Mouse (Mus musculus) inflammation-experienced regulatory T-cells, adult 6 months (primary cell): ENCODE results near the gene Rcan2. TPM values are rescaled to one million over a fixed set of nuclear protein-coding genes. Genes with fewer than 3 reads are reported as not detected.

Experiments used
- ATAC-seq: one replicate; pipeline ENCODE4 v1.8.0; 2017
- polyA plus RNA-seq, 3 experiments: library from polyadenylated mRNA; unstranded; fragments of 100-300 nt; shearing (Covaris generic); gene quantifications; one replicate each; pipeline ENCODE4 v1.2.1; 2017

Gene Rcan2
- polyA plus RNA-seq, 3 experiments from 2014 or later = not detected

DNA sequence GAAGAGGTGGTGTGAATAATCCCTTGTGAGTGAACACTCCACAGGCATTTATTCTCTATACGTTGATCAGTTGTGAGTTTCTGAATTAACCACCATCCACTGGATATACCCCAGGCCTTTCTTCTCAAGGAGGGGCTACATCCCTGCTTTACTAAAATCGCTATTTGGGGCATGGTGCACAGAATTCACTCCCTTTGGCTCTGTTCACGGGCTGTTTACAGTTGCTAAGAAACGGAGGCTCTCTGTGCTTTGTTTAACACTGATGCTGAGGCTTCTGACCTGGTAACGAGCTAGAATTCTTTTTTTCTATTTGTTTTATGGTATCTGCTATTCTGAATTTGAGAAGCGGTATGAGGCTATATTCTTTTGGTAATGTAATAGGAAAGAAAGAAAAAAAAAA lies 224.8 kb downstream of the Rcan2 start:
- ATAC-seq = no peak

DNA sequence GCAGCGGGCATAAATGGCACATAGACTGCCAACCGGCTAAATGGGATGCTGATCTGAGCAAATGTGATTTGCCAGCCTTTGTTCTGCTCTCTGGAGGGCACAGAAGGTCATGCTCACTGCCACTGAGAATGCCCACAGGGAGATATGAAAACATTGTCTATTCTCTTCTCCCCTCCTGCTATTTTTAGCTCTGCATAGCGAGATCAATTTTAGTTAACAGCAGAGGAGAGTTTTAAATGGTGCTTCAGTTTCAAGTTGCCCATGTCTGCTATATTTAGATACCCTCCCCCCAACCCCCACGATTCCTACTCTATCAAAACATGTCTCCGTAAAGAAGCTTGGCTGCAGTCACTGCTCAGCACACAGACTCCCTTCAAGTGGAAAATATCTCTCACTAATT lies 225.2 kb downstream of the Rcan2 start:
- no peak for ATAC-seq

DNA sequence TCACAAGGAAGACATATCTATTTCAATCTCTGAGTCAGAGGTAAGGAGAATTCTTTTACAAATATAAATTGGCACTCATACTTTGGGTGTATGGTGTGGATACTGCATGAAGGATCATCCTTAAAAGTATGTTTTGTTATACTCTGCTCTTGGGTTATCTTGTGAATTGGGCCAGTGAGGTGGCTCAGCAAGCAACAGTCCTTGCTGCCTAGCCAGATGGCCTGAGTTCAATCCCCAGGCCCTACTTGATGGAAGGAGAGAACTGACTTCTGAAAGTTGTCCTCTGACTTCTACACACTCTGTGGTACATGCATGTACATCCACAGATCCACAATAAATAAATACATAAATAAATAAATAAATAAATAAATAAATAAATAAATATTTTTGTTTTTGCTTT lies 225.6 kb downstream of the Rcan2 start:
- ATAC-seq = no peak

DNA sequence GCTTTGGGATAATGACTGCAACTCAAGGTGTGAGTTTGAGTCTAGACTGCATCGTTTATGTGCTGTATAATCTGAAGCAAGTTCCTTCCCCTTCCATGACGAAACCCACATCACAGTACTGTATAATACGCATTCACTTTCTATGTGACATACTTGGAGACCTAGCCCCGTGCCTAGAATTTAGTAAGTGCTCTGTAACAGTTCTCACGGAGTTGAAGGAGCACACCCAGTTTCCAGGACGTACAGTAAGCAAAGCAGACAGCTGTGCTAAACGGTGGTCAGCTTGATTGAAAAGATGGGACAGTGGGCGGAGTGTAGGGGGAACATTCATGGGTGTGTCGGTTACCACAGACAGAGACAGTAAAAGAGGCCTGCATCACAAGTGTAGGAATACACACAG lies 226.2 kb downstream of the Rcan2 start:
- peak; percentile 87 for ATAC-seq

DNA sequence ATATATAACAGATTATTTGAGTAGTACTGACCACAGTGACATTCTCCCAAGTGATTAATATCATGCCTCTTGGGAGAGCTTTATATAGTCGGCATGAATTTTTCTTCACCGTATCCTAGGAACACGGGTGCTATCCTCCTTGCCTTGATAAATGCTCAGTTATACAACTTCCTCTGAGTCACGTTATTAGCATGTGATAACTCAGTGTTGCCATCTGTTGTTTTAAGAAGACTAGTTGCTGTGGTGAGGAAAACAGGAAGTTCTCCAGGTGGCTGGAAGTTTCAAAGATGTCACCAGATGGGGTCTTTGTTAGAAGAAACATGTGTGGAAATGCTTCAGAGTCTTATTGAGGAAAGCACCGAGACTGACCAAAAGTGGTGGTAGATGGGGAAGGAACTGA lies 228.5 kb downstream of the Rcan2 start:
- no peak for ATAC-seq

DNA sequence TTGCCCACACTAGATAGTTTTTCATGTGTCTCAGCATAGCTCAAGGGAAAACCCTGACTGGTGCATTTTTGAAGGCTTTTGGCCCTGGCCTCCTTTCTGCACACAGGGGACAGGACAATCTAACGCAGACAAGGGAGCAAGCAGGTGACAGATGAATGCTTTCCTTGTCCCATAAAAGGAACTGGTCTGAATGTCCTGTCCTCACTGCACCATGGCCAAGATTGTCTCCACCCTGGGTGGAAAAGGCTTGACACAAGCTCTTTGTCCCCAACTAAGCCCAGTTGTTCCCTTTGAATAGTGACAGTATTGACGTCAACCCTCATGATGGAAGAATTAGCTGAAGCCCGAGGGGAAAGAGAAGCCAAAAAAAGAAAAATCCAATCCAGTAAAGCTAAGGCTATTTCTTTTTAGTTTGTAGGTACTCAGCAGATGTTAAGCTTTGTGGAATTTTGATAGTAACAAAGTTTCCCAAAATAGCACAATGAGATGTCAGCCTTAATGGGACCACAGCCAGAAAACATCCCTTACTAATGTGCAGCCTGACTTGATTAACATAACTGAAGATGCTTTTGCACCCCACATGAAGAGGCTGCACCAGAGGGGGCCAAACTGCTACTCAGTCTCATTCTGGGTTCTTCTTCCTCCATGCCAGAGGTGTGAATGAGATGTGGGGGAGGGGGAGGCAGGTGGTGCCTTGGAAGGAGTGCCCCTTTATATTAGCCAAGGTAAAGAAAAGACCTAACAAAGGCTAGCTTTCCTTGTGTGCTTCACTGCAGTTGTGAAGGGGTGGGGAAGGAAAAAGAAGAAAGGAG lies 229.8 kb downstream of the Rcan2 start:
- no peak for ATAC-seq

DNA sequence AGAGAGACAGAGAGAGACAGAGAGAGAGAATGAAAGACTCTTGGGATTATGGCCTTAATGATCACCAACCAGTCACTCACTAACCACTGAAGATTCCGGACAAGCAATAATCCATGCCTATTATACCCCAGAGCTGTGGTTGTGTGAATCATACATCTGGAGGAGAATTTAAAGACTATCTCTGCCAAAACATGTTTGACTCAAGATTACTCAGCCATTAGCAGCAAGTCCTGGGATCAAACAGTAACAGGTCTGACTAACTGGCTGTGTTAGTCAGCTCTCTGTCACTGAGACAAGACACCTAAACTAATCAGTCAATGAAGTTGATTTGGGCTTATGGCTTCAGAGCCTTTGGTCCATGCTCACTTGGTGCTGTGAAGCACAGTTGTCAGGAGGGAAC lies 233.9 kb downstream of the Rcan2 start:
- ATAC-seq = no peak

DNA sequence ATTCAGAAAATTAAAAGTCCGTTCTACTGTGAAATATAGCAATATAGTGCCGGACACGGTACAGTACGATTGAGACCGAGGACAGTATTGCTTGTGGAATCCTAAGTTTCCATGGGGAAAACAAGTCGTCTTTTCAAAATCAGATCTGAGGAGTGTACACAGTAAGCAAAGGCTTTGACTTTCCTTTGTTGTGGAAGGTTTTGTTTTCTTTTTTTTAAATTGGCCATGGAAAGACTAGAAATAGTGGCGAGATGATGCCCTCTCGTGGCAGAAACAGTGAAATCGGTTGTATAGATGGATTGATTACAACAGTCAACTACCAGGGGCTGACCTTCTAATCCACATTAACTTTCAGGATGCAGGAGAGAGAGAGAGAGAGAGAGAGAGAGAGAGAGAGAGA lies 237.5 kb downstream of the Rcan2 start:
- ATAC-seq = no peak

DNA sequence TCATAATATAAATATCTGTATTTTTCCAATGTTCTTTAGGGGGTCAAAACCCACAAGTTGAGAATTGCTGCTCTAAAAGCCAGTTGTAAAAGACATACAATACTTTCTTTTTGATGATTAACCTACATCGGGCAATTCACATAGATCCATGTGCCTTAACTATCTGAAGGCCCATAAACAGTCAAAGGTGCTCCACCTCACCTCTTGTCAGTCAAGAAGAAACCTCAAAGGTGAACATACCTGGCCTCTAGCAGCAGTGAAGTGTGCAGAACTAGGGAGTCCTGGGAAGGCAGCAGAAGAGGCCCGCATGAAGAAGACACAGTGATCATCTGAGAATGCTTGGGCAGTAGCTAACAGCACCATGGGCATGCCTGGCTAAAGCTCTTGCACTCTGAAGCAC lies 239.3 kb downstream of the Rcan2 start:
- no peak for ATAC-seq

DNA sequence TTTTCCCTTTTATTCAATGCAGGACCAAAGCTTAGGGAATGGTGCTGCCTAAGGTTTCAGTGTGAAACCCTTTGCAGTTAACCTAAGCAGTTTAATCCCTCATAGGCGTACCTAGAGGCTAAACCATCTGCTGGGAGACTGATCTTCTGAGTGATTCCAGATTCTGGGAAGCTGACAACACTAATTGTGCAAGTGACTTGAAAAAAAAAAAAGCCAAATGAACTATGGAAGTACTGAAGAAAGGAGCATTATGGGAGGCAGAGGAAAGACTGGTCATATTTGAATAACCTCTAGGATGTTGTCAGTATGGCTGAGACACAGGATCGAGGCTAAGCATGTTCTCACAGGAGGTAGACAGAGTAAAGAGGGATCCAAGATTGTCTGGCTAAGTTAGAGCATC lies 241.2 kb downstream of the Rcan2 start:
- ATAC-seq = no peak

DNA sequence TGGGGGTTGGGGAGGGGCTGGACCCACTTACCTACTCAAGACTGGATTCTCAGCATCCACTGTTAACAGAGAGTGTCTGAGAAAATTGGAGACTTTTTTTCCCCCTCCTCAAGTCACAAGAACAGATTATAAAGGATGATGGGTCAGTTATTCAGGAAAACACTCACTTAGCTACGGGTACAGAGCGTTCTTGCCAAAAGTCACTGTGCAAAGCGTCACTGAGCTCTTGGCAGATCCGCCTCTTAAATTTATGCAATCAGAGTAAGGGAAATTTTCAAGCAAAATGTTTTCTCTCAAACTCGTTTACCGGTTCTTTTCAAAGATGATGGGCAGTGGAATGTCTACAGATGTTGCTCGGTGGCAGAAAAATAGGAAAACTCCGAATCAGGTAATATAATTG lies 241.7 kb downstream of the Rcan2 start:
- ATAC-seq = no peak

DNA sequence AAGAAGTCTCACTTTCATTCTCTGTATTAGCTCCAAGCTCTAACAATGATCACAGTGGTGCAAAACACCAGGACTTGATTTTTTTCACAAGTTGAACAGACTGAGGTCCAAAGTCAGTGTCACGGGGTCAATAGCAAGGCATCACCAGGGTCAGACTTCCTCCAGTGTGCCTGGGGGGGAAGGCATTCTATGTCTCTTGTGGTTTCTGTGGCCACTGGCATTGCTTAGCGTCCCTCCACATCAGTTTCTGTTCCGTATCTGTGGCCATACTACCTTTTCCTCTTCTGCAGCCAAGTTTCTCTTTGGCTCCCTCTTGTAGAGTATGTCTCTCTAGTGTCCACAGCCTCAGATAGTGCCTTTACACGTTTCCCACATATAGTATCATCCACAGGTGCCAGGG lies 252.3 kb downstream of the Rcan2 start:
- no peak for ATAC-seq

DNA sequence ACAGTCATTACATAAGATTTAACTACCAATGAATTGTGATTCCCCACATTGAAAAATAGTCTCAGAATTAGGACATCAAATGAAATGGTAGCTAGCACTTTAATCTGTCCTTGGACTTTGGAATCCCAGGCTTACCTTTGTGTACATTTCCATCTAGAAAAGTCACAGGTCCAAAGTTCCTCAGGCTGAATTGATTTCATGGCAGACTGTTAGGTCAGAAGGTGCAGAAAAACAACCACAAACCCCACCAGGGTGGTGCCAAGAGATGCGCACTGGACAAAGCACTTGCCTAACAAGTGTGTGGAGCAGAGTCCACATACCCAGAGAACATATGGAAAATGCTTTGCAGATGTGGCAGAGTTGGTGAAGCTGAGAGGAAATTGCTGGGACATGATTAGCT lies 256.0 kb downstream of the Rcan2 start:
- ATAC-seq = no peak

DNA sequence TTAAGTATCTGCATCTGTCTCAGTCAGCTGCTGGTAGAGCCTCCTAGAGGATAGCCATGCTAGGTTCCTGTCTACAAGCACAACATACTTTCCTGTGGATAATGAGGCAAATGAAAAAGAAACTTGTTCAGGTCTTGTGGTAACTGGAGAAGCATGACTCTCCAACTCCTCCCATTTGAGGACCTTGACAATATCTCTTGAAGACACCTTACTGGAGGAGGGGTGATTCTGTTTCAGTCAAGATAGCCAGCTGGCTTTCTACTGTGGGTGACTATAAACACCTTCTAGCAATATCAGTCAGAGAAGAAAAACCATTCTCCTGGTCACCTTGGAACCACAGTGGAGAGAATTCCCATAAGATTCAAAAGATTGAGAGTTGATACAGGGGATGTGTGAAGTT lies 257.0 kb downstream of the Rcan2 start:
- no peak for ATAC-seq

DNA sequence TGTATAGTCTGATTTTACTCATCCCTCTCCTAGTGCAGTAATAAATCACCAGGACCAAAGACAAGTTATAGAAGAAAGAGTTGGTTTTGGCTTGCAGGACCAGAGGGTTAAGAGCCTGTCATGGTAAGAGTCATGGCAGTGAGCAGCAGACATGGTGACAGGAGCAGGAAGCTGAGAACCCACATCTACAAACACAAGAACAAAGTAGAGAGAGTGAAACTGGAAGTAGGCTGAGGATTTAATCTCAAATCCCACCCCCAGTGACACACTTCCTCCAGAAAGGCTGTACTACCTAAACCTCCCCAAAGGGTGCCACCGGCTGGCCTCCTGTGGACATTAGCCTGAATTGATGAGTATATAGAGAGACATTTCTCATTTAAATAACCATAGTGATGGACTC lies 259.6 kb downstream of the Rcan2 start:
- no peak for ATAC-seq

DNA sequence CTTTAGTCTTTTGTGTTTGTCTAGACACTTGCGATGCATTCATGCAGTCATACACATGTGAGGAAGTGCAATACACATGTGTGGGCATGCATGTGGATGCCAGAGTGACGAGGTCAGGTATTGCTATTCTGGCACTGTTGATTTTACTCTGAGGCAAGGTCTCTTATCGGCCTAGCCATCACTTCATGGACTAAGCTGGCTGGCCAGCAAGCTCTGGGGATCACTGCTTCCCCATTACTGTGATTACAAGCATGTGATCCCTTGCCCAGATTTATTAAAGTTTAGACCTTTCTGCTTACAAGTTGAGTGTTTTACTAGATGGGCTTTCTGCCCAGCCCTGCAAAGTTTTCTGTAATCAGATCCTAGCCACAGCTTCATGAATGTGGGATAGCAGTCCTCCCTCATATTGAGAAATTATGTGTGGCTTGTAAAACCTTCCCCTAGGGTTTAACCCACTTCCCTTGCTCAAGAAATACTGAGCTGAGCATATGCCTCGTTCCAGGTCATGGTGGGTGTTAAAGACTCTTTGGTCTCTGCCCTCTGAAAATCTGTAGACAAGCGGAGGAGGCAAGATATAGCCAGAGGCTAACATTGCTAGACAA lies 260.2 kb downstream of the Rcan2 start:
- ATAC-seq = no peak

DNA sequence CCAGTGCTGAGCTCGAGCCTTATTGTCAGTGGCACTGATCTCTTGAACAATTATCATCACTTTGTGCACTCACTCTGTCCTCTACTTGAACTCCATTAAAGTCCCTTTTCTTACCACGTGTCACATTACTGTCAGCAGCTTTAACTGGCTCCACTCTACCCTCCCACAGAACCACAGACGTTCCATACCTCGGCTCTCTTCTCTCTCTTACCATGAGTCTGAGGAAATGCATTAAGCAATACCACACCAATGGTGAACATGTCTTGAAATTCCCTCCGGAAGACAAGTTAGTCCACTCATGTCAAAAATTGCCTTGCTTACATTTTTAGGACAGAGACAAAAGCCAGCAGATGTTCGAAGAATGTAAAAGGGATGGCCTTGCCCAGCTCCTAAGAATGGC lies 267.7 kb downstream of the Rcan2 start:
- no peak for ATAC-seq

DNA sequence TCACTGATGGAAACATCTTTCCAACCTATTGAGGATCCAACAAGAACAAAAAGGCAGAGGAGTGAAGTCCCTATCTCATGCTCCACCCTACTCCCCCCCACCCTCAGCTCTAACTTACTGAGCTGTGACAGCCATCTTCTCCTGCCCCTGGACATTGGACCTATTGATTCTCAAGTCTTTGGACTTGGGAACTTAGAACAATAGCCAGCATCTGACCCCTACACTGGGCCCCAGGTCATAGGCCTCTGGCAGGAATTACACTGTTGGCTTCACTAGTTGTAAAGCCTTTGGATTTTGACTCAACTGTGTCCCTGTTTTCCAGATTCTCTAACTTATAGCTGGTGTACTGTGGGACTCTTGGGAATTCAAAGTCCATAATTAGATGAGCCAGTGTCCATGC lies 270.5 kb downstream of the Rcan2 start:
- no peak for ATAC-seq

DNA sequence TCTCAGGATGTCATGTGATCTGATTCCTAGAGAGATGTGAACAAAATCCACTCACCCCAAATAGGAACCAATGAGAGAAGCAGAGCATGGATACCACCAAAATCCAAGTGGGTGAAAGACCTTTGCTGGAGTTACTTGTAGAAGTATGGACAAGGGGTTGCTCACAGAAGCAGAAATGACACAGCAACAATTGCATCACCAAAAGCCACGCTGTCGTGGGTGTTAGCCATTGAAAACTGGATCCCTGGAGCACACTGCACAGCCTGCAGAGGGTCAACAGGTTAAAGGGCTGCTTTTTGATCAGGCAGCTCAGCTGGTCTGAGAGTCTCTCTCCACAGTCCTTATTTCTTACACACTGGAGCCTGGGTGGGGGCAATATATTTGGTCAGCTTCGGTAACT lies 274.4 kb downstream of the Rcan2 start:
- ATAC-seq = no peak

DNA sequence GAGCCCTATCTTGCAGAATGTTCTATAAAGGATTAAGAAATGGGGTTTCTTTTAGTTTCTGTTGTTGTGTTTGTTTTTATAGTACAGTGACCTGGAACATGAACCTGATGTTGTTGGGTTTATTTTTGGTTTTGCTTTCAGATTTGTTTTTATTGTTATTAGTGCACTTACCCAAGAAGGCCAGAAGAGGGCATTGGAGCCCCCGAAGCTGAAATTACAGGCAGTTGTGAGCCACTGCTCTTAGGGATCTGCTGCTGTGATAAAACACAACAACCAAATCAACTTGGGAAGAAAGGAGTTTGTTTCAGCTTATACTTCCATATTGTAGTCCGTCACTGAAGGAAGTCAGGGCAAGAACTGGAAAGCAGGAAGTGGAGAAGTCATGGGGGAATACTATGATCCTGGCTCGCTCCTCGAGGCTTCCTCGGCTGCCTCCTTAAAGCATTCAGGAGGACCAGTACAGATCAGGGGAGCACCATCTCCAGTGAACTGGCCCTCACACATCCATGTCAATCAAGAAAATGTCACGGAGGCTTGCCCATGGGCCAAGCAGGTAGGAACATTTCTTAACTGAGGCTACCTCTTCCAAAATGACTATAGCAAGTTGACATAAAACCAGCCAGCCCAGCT lies 275.0 kb downstream of the Rcan2 start:
- ATAC-seq = peak; percentile 70

DNA sequence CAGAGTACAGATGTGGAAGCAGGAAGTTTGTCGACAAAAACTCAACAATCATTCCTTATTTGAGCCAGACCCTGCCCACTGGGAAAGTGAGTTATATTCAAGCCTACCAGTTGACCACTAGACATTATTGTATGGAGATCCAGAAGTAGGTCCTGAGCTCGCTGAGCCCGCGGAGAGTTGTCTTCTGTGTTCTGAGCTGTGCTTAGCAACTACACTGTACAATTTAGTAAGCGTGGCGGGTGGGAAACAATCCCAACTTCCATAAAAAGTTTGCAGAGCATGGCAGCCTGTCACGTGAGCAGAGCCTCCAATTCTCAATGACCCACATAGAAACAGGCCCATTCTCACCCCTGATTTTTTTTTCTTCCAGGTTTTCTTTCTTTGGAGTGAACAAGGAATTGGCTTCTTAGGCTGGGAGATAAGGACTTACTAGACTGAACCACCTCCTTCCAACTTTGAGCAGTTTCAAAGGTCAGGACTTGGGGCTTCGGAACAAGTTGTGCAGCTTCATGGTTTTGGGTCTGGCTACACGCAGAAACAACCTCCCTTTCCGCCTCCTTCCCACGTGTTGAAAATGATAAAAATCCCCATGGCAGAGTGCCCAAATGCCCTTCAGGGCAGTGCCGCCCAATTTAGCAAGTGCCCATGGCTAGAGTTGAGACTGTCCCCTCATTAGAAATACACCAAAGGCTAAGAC lies 276.1 kb downstream of the Rcan2 start:
- no peak for ATAC-seq

DNA sequence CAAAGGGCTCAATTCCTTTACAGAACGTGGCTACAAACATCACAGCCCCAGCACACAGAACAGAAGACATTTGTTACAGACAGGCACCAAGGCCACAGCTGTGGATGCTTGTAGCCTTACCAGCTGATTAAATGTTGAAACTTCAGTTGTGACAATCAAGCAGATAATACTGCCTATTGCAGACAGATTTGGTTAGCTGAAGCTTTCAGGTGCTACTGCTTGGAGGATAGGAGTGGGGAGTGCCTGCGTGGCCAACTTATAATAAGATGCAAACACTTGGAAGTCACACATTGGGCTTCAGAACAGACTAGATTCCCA lies 276.7 kb downstream of the Rcan2 start:
- ATAC-seq = no peak

DNA sequence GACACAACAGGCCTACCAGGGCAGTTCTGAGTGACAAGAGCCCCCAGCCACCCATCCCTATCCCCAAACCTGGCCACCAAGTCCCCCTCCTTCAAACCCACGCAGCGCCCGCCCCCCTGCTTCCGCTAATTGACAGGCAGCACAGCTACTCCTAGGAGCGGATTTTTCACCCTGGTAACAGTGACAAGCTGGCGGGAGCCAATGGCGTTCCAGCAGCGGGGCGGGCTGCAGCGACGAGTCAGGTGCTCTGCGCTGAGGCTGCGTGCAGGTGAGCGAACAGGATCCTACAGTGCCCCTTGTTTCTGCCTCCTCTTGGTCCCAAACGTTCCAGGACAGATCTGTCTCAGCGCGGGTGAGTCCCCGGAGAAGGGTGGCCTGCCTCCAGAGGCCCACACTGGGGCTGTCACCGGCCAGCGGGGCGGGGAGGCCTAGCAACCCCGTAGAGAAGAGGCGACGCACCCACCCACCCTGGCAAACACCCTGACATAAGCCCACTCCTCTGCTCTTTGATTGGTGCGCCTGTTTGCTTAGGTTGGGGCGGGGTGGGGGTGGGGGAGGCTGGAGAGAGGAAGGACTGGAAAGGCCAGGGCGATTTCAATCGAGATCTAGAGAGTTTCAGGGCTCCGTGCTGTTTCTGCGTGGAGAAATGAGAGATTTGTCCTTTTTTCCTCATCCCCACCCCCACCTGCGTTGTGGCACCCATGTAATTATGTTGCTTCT lies 277.6 kb downstream of the Rcan2 start, which contains the start of gene Enpp5:
TSS of gene Enpp5 (plus strand) at position 183 of the 720 bp plus-strand sequence.
- peak; percentile 97 for ATAC-seq
